Mouse (Mus musculus) CD4-positive, CD25-positive, alpha-beta regulatory T cell (primary cell): ENCODE data around the gene Gm5916. TPM values are rescaled to one million over a fixed set of nuclear protein-coding genes. Genes with fewer than 3 reads are reported as not detected.

Source experiments
- polyA plus RNA-seq: library from polyadenylated mRNA; unstranded; fragments of 100-300 nt; shearing (Covaris generic); gene quantifications from one replicate; pipeline ENCODE4 v1.2.1, GENCODE M21; 2017

Gene Gm5916
- not detected for polyA plus RNA-seq

DNA sequence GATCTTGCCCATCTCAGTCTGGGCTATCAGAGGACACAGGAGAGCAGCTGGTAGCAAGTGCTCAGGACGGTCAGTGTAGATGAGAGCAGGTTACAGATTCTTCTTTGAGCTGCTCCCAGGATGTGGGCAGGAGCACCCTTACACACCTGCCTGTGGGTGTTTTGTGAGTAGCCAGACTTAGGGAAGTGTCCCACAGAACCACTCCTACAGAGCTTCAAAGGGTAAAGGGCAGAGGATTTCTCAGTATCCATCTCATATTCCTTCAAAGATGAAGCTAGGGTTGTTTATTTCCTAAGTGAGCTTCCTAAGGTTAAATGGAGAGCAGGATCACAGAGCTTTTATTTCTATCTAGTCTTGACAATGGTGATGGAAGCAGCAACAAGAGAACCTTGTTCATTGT is at the start of gene Gm5916:
Gene Gm5916, minus strand, starts transcription at position 101 of the 400 bp plus-strand sequence.

Other genes with a start within 250 kb of the Gm5916 start
- not detected for gene 9230113P08Rik, start 220.4 kb downstream of the Gm5916 start, polyA plus RNA-seq